Mouse (Mus musculus): ENCODE results near the gene Cd19.
A peak's percentile ranks its signal among the peaks of the same experiment; 100 is the strongest.

The Cd19 gene

GRCm38 (mm10) chr7:126377278-126378158 is 37.2 kb downstream of the Cd19 start, which contains the start of gene Spns1:
Gene Spns1, minus strand, starts transcription at chr7:126377450.
- peak; percentile 99 for DNase-seq (ENCODE audit: low spot score)

- no peak for DNase-seq (ENCODE audit: low spot score)
These were observed 37.8 kb downstream of the Cd19 start for GRCm38 (mm10) chr7:126376903-126377277.

- DNase-seq (ENCODE audit: low spot score), result no peak
These were observed 39.7 kb downstream of the Cd19 start for GRCm38 (mm10) chr7:126375012-126375411.

- no peak for DNase-seq (ENCODE audit: low spot score)
These were observed 40.2 kb downstream of the Cd19 start for GRCm38 (mm10) chr7:126374526-126374925.

- DNase-seq (ENCODE audit: low spot score), result no peak
These were observed 41.7 kb downstream of the Cd19 start for GRCm38 (mm10) chr7:126373007-126373406.

GRCm38 (mm10) chr7:126369393-126369792 is 45.3 kb downstream of the Cd19 start, which contains the start of gene Lat:
Gene Lat, minus strand, starts transcription at chr7:126369570.
- no peak for DNase-seq (ENCODE audit: low spot score)

- DNase-seq (ENCODE audit: low spot score), result no peak
These were observed 46.3 kb downstream of the Cd19 start for GRCm38 (mm10) chr7:126368367-126368766.

GRCm38 (mm10) chr7:126367636-126368035 is 47.1 kb downstream of the Cd19 start:
- no peak for DNase-seq (ENCODE audit: low spot score)

- no peak for DNase-seq (ENCODE audit: low spot score)
These were observed 51.7 kb downstream of the Cd19 start for GRCm38 (mm10) chr7:126363038-126363437.

- no peak for DNase-seq (ENCODE audit: low spot score)
These were observed 55.6 kb downstream of the Cd19 start for GRCm38 (mm10) chr7:126359049-126359448.

Data from embryo, embryonic 10.5 days (tissue).